Mouse (Mus musculus) hindbrain, embryonic 16.5 days (tissue): ENCODE measurements around the gene Gnai3. TPM values are rescaled to one million over a fixed set of nuclear protein-coding genes. Genes with fewer than 3 reads are reported as not detected.

Experiments
- ATAC-seq: fragments of 200-750 bp; cut with Nextera tagmentation; 2 replicates; pipeline ENCODE4 v1.8.0; 2017; ENCODE audit warnings: moderate TSS enrichment, moderate library complexity
- H3K27ac ChIP-seq: fragments of 300-500 bp; sonication (generic); 2 replicates; pipeline ENCODE4 v1.5.1; 2014; ENCODE audit warnings: low read depth, mild to moderate bottlenecking, control low read depth, low read length, moderate library complexity
- H3K27me3 ChIP-seq: fragments of 300-500 bp; sonication (generic); replicated peaks from 2 replicates; pipeline ENCODE4 v1.6.1; 2014; ENCODE audit warnings: low read length; ENCODE audit not compliant: control insufficient read depth, insufficient read depth
- H3K36me3 ChIP-seq: fragments of 300-500 bp; sonication (generic); 2 replicates; pipeline ENCODE4 v1.6.1; 2014; ENCODE audit warnings: mild to moderate bottlenecking, low read length, moderate library complexity, mixed read lengths; ENCODE audit not compliant: control insufficient read depth, insufficient read depth
- H3K4me1 ChIP-seq: fragments of 300-500 bp; sonication (generic); 2 replicates; pipeline ENCODE4 v1.6.1; 2014; ENCODE audit warnings: low read depth, low read length; ENCODE audit not compliant: control insufficient read depth, insufficient read depth
- H3K4me2 ChIP-seq: fragments of 300-500 bp; sonication (generic); 2 replicates; pipeline ENCODE4 v1.6.1; 2014; ENCODE audit warnings: mild to moderate bottlenecking, low read length, control low read depth, moderate library complexity
- H3K4me3 ChIP-seq: fragments of 300-500 bp; sonication (generic); 2 replicates; pipeline ENCODE4 v1.5.1; 2014; ENCODE audit warnings: mild to moderate bottlenecking, low read length, control low read depth, moderate library complexity
- H3K9ac ChIP-seq: fragments of 300-500 bp; sonication (generic); 2 replicates; pipeline ENCODE4 v1.6.1; 2014; ENCODE audit warnings: low read depth, mild to moderate bottlenecking, control low read depth, low read length, moderate library complexity
- H3K9me3 ChIP-seq: fragments of 300-500 bp; sonication (generic); 2 replicates; pipeline ENCODE4 v1.6.1; 2014; ENCODE audit warnings: mild to moderate bottlenecking, low read length, moderate library complexity; ENCODE audit not compliant: control insufficient read depth
- WGBS: fragments of 180-500 bp; shearing (Covaris S2); extraction: QIAGEN DNeasy Blood & Tissue Kit; methylation state at CpG from one replicate; pipeline ENCODE4 v1.1.7; 2014; 5-methylcytosine and 5-hydroxymethylcytosine counted together
- polyA plus RNA-seq: library from polyadenylated mRNA; unstranded; fragments of >200 nt; fragmentation: Nextera tagmentation; extraction: Ambion mirVana; gene quantifications from 2 replicates; pipeline ENCODE4 v1.2.1, GENCODE M21; 2015

Gnai3 gene
- polyA plus RNA-seq, 1 experiment from 2014 or later = 116 TPM

GRCm38 (mm10) chr3:108185460-108186097 is 39.6 kb upstream of the Gnai3 start:
- Histone ChIP-seq H3K4me3 (peak overlapping the region; percentile 82), H3K9ac (peak overlapping the region; percentile 91), H3K4me2 (peak overlapping the region; percentile 82), H3K36me3 (peaks cover 3% of the 10 kb centered on the region; the same call in 1 of the 2 replicates), H3K27me3 (no peaks in the 10 kb centered on the region), H3K4me1 (peaks cover 19% of the 10 kb centered on the region), H3K9me3 (no peaks in the 10 kb centered on the region), H3K27ac (peak overlapping the region; percentile 73; the same call in 1 of the 2 replicates)
- WGBS = 2% methylated on average over 16 of the region's 16 CpGs
- ATAC-seq = no peak

GRCm38 (mm10) chr3:108184742-108185141 is 38.8 kb upstream of the Gnai3 start:
- H3K4me3 ChIP-seq = no peak overlapping the region
- H3K4me1 ChIP-seq = peaks cover 19% of the 10 kb centered on the region
- ATAC-seq = no peak
- H3K27ac ChIP-seq = no peak overlapping the region
- H3K4me2 ChIP-seq = no peak overlapping the region
- no peak overlapping the region for H3K9ac ChIP-seq
- H3K9me3 ChIP-seq = no peaks in the 10 kb centered on the region
- peaks cover 3% of the 10 kb centered on the region; the same call in 1 of the 2 replicates for H3K36me3 ChIP-seq
- 80% methylated on average over 3 of the region's 3 CpGs for WGBS
- H3K27me3 ChIP-seq = no peaks in the 10 kb centered on the region

GRCm38 (mm10) chr3:108180514-108180913 is 34.6 kb upstream of the Gnai3 start:
- no peaks in the 10 kb centered on the region for H3K36me3 ChIP-seq
- no peaks in the 10 kb centered on the region; the same call in 1 of the 2 replicates for H3K4me1 ChIP-seq
- no peaks in the 10 kb centered on the region for H3K9me3 ChIP-seq
- H3K9ac ChIP-seq = no peak overlapping the region
- H3K4me2 ChIP-seq = no peak overlapping the region
- no peak for ATAC-seq
- no peaks in the 10 kb centered on the region for H3K27me3 ChIP-seq
- 46% methylated on average over 2 of the region's 2 CpGs for WGBS
- H3K4me3 ChIP-seq = no peak overlapping the region
- no peak overlapping the region for H3K27ac ChIP-seq

GRCm38 (mm10) chr3:108178756-108179715 is 33.1 kb upstream of the Gnai3 start:
- H3K9ac ChIP-seq = no peak overlapping the region
- no peaks in the 10 kb centered on the region for H3K27me3 ChIP-seq
- H3K4me2 ChIP-seq = no peak overlapping the region
- peaks cover 10% of the 10 kb centered on the region for H3K4me1 ChIP-seq
- no peaks in the 10 kb centered on the region for H3K9me3 ChIP-seq
- 76% methylated on average over 7 of the region's 7 CpGs for WGBS
- no peak overlapping the region for H3K27ac ChIP-seq
- H3K36me3 ChIP-seq = no peaks in the 10 kb centered on the region
- no peak for ATAC-seq
- no peak overlapping the region for H3K4me3 ChIP-seq

GRCm38 (mm10) chr3:108174672-108175531 is 29.0 kb upstream of the Gnai3 start:
- no peaks in the 10 kb centered on the region for H3K9me3 ChIP-seq
- 16% methylated on average over 14 of the region's 14 CpGs for WGBS
- peaks cover 10% of the 10 kb centered on the region for H3K4me1 ChIP-seq
- H3K9ac ChIP-seq = peak overlapping the region; percentile 45
- H3K27me3 ChIP-seq = no peaks in the 10 kb centered on the region
- H3K27ac ChIP-seq = peak overlapping the region; percentile 78
- H3K4me2 ChIP-seq = peak overlapping the region; percentile 44
- peak; percentile 90 for ATAC-seq
- H3K36me3 ChIP-seq = no peaks in the 10 kb centered on the region
- H3K4me3 ChIP-seq = peak overlapping the region; percentile 4; the same call in 1 of the 2 replicates

GRCm38 (mm10) chr3:108169199-108169598 is 23.3 kb upstream of the Gnai3 start:
- H3K27ac ChIP-seq = no peak overlapping the region
- H3K36me3 ChIP-seq = no peaks in the 10 kb centered on the region
- H3K27me3 ChIP-seq = no peaks in the 10 kb centered on the region
- H3K9ac ChIP-seq = no peak overlapping the region
- ATAC-seq = no peak
- H3K4me2 ChIP-seq = no peak overlapping the region
- H3K9me3 ChIP-seq = no peaks in the 10 kb centered on the region
- H3K4me3 ChIP-seq = no peak overlapping the region
- 49% methylated on average over 3 of the region's 3 CpGs for WGBS
- peaks cover 27% of the 10 kb centered on the region for H3K4me1 ChIP-seq

GRCm38 (mm10) chr3:108167499-108167898 is 21.6 kb upstream of the Gnai3 start:
- Histone ChIP-seq H3K4me3 (no peak overlapping the region), H3K9ac (peak overlapping the region; percentile 31; the same call in 1 of the 2 replicates), H3K9me3 (no peaks in the 10 kb centered on the region), H3K36me3 (no peaks in the 10 kb centered on the region), H3K27me3 (no peaks in the 10 kb centered on the region), H3K4me2 (no peak overlapping the region), H3K4me1 (peaks cover 27% of the 10 kb centered on the region), H3K27ac (no peak overlapping the region)
- no peak for ATAC-seq
- 35% methylated on average over 14 of the region's 14 CpGs for WGBS

GRCm38 (mm10) chr3:108166486-108167211 is 20.7 kb upstream of the Gnai3 start:
- H3K27ac ChIP-seq = peak overlapping the region; percentile 7; the same call in 1 of the 2 replicates

More at GRCm38 (mm10) chr3:108166486-108167211, 20.7 kb upstream of the Gnai3 start:
- peaks cover 27% of the 10 kb centered on the region for H3K4me1 ChIP-seq
- WGBS = 9% methylated on average over 9 of the region's 11 CpGs
- no peaks in the 10 kb centered on the region for H3K36me3 ChIP-seq
- H3K9me3 ChIP-seq = no peaks in the 10 kb centered on the region
- peak; percentile 49 for ATAC-seq
- no peaks in the 10 kb centered on the region for H3K27me3 ChIP-seq
- H3K4me3 ChIP-seq = no peak overlapping the region
- H3K9ac ChIP-seq = peak overlapping the region; percentile 45
- no peak overlapping the region for H3K4me2 ChIP-seq
